Mouse (Mus musculus) megakaryocyte, adult 5-6 weeks (primary cell): ENCODE measurements around the gene Qars. TPM values are rescaled to one million over a fixed set of nuclear protein-coding genes. Genes with fewer than 3 reads are reported as not detected.
A peak's percentile ranks its signal among the peaks of the same experiment; 100 is the strongest.

Source experiments
- ATAC-seq: 2 replicates; pipeline ENCODE4 v1.8.0; 2016; ENCODE audit warnings: mild to moderate bottlenecking, inconsistent platforms; ENCODE audit not compliant: poor library complexity, severe bottlenecking
- total RNA-seq, 2 experiments: library from RNA; stranded (forward) in 1 of 2; stranded (reverse) in 1 of 2; fragments of 153-499, 151-499 nt in 1 of 2; fragments of 221-1000, 200-1000 nt in 1 of 2; gene quantifications; 2 replicates each; pipeline versions ENCODE4 v1.2.3 to v1.2.4; 2015 to 2017

The Qars gene
- total RNA-seq, 2 experiments from 2014 or later: 120 to 144 TPM

GRCm38 (mm10) chr9:108525400-108525799, 17.9 kb downstream of the Qars start:
- ATAC-seq: no peak

GRCm38 (mm10) chr9:108530954-108531353, 23.4 kb downstream of the Qars start:
- ATAC-seq: no peak

GRCm38 (mm10) chr9:108531496-108531895, 24.0 kb downstream of the Qars start:
- ATAC-seq: no peak

GRCm38 (mm10) chr9:108540846-108541245, 33.3 kb downstream of the Qars start:
- ATAC-seq: no peak

- no peak for ATAC-seq
These were observed 38.5 kb downstream of the Qars start for GRCm38 (mm10) chr9:108545986-108546385.

GRCm38 (mm10) chr9:108546875-108547274, 39.4 kb downstream of the Qars start:
- ATAC-seq: no peak

- ATAC-seq: no peak
These were observed 51.7 kb downstream of the Qars start for GRCm38 (mm10) chr9:108559169-108559568.

GRCm38 (mm10) chr9:108560227-108560841, 52.8 kb downstream of the Qars start, which contains the start of gene Impdh2:
Impdh2 (plus strand) TSS chr9:108560286.
- ATAC-seq: peak; percentile 99

GRCm38 (mm10) chr9:108563671-108564070, 56.2 kb downstream of the Qars start:
- ATAC-seq: no peak

GRCm38 (mm10) chr9:108564131-108564530, 56.6 kb downstream of the Qars start:
- no peak for ATAC-seq

Other genes with a start within 250 kb of the Qars start
- 11.6 and 12.3 TPM in 2 replicates for gene Dag1, start 243.7 kb upstream of the Qars start, total RNA-seq (2015)
- gene Dag1, start 243.7 kb upstream of the Qars start, total RNA-seq (2017): 4.6 and 5.4 TPM in 2 replicates
- gene Nicn1, start 217.3 kb upstream of the Qars start, total RNA-seq (2015): 3.9 and 4.3 TPM in 2 replicates
- 2.6 and 3.6 TPM in 2 replicates for gene Nicn1, start 217.3 kb upstream of the Qars start, total RNA-seq (2017)
- gene Amt, start 210.9 kb upstream of the Qars start, total RNA-seq (2015): 0.71 TPM in 1 of 2 replicates, not detected in the other
- gene Amt, start 210.9 kb upstream of the Qars start, total RNA-seq (2017): 0.11 TPM in 1 of 2 replicates, not detected in the other
- gene Rhoa, start 201.6 kb upstream of the Qars start, total RNA-seq (2015): 468 and 473 TPM in 2 replicates
- 585 and 627 TPM in 2 replicates for gene Rhoa, start 201.6 kb upstream of the Qars start, total RNA-seq (2017)
- gene Tcta, start 201.5 kb upstream of the Qars start, total RNA-seq (2015): 16.5 and 23.8 TPM in 2 replicates
- 6.2 and 8.4 TPM in 2 replicates for gene Tcta, start 201.5 kb upstream of the Qars start, total RNA-seq (2017)
- 2,393 and 2,822 TPM in 2 replicates for gene Gpx1, start 168.8 kb upstream of the Qars start, total RNA-seq (2015)
- 1,668 and 1,978 TPM in 2 replicates for gene Gpx1, start 168.8 kb upstream of the Qars start, total RNA-seq (2017)
- 144 and 148 TPM in 2 replicates for gene Usp4, start 159.9 kb upstream of the Qars start, total RNA-seq (2015)
- 75.0 and 78.7 TPM in 2 replicates for gene Usp4, start 159.9 kb upstream of the Qars start, total RNA-seq (2017)
- gene 1700102P08Rik, start 114.9 kb upstream of the Qars start, total RNA-seq (2015): 0.47 and 0.98 TPM in 2 replicates
- 1.4 and 3.0 TPM in 2 replicates for gene 1700102P08Rik, start 114.9 kb upstream of the Qars start, total RNA-seq (2017)
- not detected in 2 replicates for gene Ccdc36, start 79.2 kb upstream of the Qars start, total RNA-seq (2015)
- gene Ccdc36, start 79.2 kb upstream of the Qars start, total RNA-seq (2017): 0.15 and 0.28 TPM in 2 replicates
- gene BC048562, start 71.2 kb upstream of the Qars start, total RNA-seq (2015): not detected in 2 replicates
- gene BC048562, start 71.2 kb upstream of the Qars start, total RNA-seq (2017): not detected in 2 replicates
- 26.7 and 29.4 TPM in 2 replicates for gene Ccdc71, start 47.2 kb upstream of the Qars start, total RNA-seq (2015)
- gene Ccdc71, start 47.2 kb upstream of the Qars start, total RNA-seq (2017): 10.9 and 12.8 TPM in 2 replicates
- gene Klhdc8b, start 46.1 kb upstream of the Qars start, total RNA-seq (2015): 0.16 and 0.33 TPM in 2 replicates
- gene Klhdc8b, start 46.1 kb upstream of the Qars start, total RNA-seq (2017): 1.0 and 1.3 TPM in 2 replicates
- 0.13 and 0.73 TPM in 2 replicates for gene Lamb2, start 28.0 kb upstream of the Qars start, total RNA-seq (2015)
- 0.33 and 0.37 TPM in 2 replicates for gene Lamb2, start 28.0 kb upstream of the Qars start, total RNA-seq (2017)
- 29.3 and 33.2 TPM in 2 replicates for gene Usp19, start 17.1 kb upstream of the Qars start, total RNA-seq (2015)
- gene Usp19, start 17.1 kb upstream of the Qars start, total RNA-seq (2017): 34.8 and 36.3 TPM in 2 replicates
- gene Qrich1, start 9.1 kb downstream of the Qars start, total RNA-seq (2015): 68.1 and 74.0 TPM in 2 replicates
- 97.9 and 109 TPM in 2 replicates for gene Qrich1, start 9.1 kb downstream of the Qars start, total RNA-seq (2017)
- 87.2 and 93.2 TPM in 2 replicates for gene Impdh2, start 52.6 kb downstream of the Qars start, total RNA-seq (2015)
- gene Impdh2, start 52.6 kb downstream of the Qars start, total RNA-seq (2017): 118 and 119 TPM in 2 replicates
- gene Ndufaf3, start 59.7 kb downstream of the Qars start, total RNA-seq (2015): 36.8 and 40.7 TPM in 2 replicates
- 15.2 and 22.7 TPM in 2 replicates for gene Ndufaf3, start 59.7 kb downstream of the Qars start, total RNA-seq (2017)
- 46.8 and 52.0 TPM in 2 replicates for gene Dalrd3, start 62.2 kb downstream of the Qars start, total RNA-seq (2015)
- gene Dalrd3, start 62.2 kb downstream of the Qars start, total RNA-seq (2017): 21.9 and 22.5 TPM in 2 replicates
- gene Wdr6, start 71.0 kb downstream of the Qars start, total RNA-seq (2015): 2.1 and 3.3 TPM in 2 replicates
- 3.1 and 4.0 TPM in 2 replicates for gene Wdr6, start 71.0 kb downstream of the Qars start, total RNA-seq (2017)
- 0.18 and 0.21 TPM in 2 replicates for gene P4htm, start 90.0 kb downstream of the Qars start, total RNA-seq (2015)
- gene P4htm, start 90.0 kb downstream of the Qars start, total RNA-seq (2017): not detected in 2 replicates
- gene Arih2, start 141.7 kb downstream of the Qars start, total RNA-seq (2015): 18.0 and 21.3 TPM in 2 replicates
- gene Arih2, start 141.7 kb downstream of the Qars start, total RNA-seq (2017): 56.0 and 57.5 TPM in 2 replicates
- gene Slc25a20, start 154.4 kb downstream of the Qars start, total RNA-seq (2015): 18.4 and 20.2 TPM in 2 replicates
- 22.0 and 22.9 TPM in 2 replicates for gene Slc25a20, start 154.4 kb downstream of the Qars start, total RNA-seq (2017)
- gene Prkar2a, start 181.6 kb downstream of the Qars start, total RNA-seq (2015): 15.9 and 20.6 TPM in 2 replicates
- 15.5 and 35.4 TPM in 2 replicates for gene Prkar2a, start 181.6 kb downstream of the Qars start, total RNA-seq (2017)